Mouse (Mus musculus): ENCODE results near the gene Traf5.

- TF ChIP-seq CTCF (IDR thresholded peaks at IDR 0.05; ENCODE audit: borderline replicate concordance, insufficient read depth, low read length) (no peak), POLR2A (IDR thresholded peaks at IDR 0.05; ENCODE audit: low read depth, low read length) (no peak)
These were observed 3.3 kb upstream of the Traf5 start for GRCm38 (mm10) chr1:192095626-192096025.

All from embryonic fibroblast, embryonic 13.5 days (primary cell).